Mouse (Mus musculus) neural tube, embryonic 11.5 days (tissue): Measurements from ENCODE around the gene Hnrnpul2. TPM values are rescaled to one million over a fixed set of nuclear protein-coding genes. Genes with fewer than 3 reads are reported as not detected.

Experiments
- ATAC-seq: fragments of 200-750 bp; cut with Nextera tagmentation; 2 replicates; pipeline ENCODE4 v1.8.0; 2017; ENCODE audit warnings: moderate number of reproducible peaks, mild to moderate bottlenecking, moderate TSS enrichment, moderate library complexity; ENCODE audit not compliant: insufficient read depth, low FRiP score, low TSS enrichment
- DNase-seq: peaks from one replicate; pipeline ENCODE4 v3.0.0-alpha.2; 2015; ENCODE audit warnings: low spot score
- H3K27ac ChIP-seq: fragments of 300-500 bp; sonication (generic); 2 replicates; pipeline ENCODE4 v1.5.1; 2014; ENCODE audit warnings: low read depth, mild to moderate bottlenecking, low read length
- H3K27me3 ChIP-seq: fragments of 300-500 bp; sonication (generic); 2 replicates; pipeline ENCODE4 v1.6.1; 2014; ENCODE audit warnings: mild to moderate bottlenecking, low read length, mixed read lengths; ENCODE audit not compliant: control insufficient read depth, insufficient read depth
- H3K36me3 ChIP-seq: fragments of 300-500 bp; sonication (generic); 2 replicates; pipeline ENCODE4 v1.6.1; 2014; ENCODE audit warnings: mild to moderate bottlenecking, low read length, moderate library complexity, mixed read lengths; ENCODE audit not compliant: control insufficient read depth, insufficient read depth
- H3K4me1 ChIP-seq: fragments of 300-500 bp; sonication (generic); 2 replicates; pipeline ENCODE4 v1.6.1; 2014; ENCODE audit warnings: low read length, mixed read lengths; ENCODE audit not compliant: control insufficient read depth, insufficient read depth
- H3K4me2 ChIP-seq: fragments of 300-500 bp; sonication (generic); 2 replicates; pipeline ENCODE4 v1.6.1; 2014; ENCODE audit warnings: low read depth, mild to moderate bottlenecking, moderate library complexity
- H3K4me3 ChIP-seq: fragments of 300-500 bp; sonication (generic); 2 replicates; pipeline ENCODE4 v1.5.1; 2014; ENCODE audit warnings: low read depth, low read length
- H3K9ac ChIP-seq: fragments of 300-500 bp; sonication (generic); 2 replicates; pipeline ENCODE4 v1.6.1; 2014; ENCODE audit warnings: mild to moderate bottlenecking, low read length
- H3K9me3 ChIP-seq: fragments of 300-500 bp; sonication (generic); 2 replicates; pipeline ENCODE4 v1.6.1; 2016; ENCODE audit warnings: low read length; ENCODE audit not compliant: control insufficient read depth
- WGBS: fragments of 180-500 bp; shearing (Covaris S2); extraction: QIAGEN DNeasy Blood & Tissue Kit; methylation state at CpG from one replicate; pipeline ENCODE4 v1.1.7; 2014; 5-methylcytosine and 5-hydroxymethylcytosine counted together
- polyA plus RNA-seq: library from polyadenylated mRNA; unstranded; fragments of >200 nt; fragmentation: Nextera tagmentation; extraction: Ambion mirVana; gene quantifications from 2 replicates; pipeline ENCODE4 v1.2.1, GENCODE M21; 2014

Gene Hnrnpul2
- 5.7 and 6.1 TPM in 2 replicates for polyA plus RNA-seq

DNA sequence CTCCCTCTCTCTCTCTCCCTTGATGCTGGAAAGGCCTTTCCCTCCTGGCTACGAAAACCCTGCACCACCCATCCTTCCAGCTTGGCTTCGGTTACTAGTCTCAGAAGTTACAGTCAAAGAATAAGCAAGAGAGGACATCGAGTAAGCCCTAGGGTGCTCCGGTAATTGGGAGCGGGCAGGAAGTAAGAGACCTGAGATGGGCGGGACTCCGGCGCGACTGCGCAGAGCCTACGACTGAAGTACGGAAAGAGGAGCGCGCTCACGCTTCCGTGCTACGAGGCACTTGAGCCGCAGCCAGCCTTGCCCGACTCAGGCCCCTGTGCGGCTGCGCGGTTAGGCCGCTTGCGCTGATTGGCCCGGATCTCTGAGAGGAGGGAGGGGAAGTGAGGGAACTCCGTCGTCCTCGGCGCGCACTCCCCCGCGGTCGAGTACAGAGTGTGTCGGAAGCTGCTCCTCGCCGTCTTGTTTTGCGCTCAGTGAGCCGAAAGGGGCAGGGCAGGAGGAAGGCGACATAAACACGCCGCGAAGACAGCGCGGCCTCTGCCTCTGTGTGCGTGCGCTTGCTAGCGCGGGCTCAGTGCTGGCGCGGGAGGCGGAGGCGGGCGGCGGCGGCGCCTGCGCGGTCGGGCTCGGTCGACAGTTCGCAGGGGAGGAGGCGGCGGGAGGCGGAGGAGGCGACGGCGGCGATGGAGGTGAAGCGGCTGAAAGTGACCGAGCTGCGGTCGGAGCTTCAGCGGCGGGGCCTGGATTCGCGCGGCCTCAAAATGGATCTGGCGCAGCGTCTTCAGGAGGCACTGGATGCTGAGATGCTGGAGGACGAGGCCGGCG, at the start of gene Hnrnpul2:
Hnrnpul2 (plus strand) TSS at position 415 of the 828 bp plus-strand sequence.
- ATAC-seq (peak; percentile 94), DNase-seq (peak; percentile 98)
- Histone ChIP-seq H3K27ac (peak within 1 kb of the TSS; percentile 98), H3K4me1 (peaks cover 30% of the 10 kb centered on the region), H3K4me3 (peak within 1 kb of the TSS; percentile 88), H3K36me3 (peaks cover 6% of the 10 kb centered on the region; the same call in 1 of the 2 replicates), H3K9me3 (no peaks in the 10 kb centered on the region), H3K27me3 (no peaks in the 10 kb centered on the region), H3K9ac (peak within 1 kb of the TSS; percentile 94), H3K4me2 (peak within 1 kb of the TSS; percentile 98)
- under 1% methylated on average over 77 of the region's 83 CpGs for WGBS

DNA sequence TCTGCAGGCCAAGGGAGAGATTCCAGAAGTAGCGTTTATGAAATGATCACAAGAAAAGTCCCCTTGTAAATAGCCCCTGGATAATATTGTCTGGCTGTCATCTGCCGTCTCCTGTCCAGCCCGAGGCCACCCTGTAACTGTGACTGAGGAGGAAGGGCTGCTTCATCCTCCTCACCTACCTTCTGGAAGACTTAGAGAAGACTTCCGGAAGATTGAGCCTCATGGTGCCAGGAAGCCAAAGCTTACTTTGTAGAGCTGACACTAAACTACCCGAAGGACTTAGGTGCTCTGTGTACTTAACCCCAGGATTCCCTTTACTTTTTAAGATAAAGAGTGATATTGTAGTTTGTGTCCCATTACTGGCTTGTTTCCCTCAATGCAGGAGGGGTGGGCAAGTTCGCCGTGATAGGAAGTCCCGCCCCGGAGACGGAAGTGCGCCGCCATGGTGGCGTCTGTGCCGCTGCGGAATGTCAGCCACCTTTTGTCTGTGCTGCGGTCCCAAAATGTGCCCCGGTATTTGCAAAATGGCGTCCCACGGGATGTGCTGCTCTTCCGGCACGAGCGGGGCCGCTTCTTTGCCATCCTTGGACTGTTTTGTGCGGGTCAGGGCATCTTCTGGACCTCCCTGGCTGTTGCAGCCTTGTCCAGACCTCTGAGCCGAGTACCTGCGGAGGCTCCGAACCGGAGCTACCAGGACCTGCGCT, 49.1 kb upstream of the Hnrnpul2 start, which contains the start of gene Tmem223:
Tmem223 (plus strand) TSS at position 430 of the 704 bp plus-strand sequence.
- peak within 1 kb of the TSS; percentile 78 for H3K27ac ChIP-seq
- no peaks in the 10 kb centered on the region for H3K9me3 ChIP-seq
- H3K4me1 ChIP-seq: peaks cover 15% of the 10 kb centered on the region
- WGBS: 21% methylated on average over 29 of the region's 29 CpGs
- peak; percentile 28; the same call in 1 of the 2 replicates for ATAC-seq
- H3K4me2 ChIP-seq: peak within 1 kb of the TSS; percentile 49
- peak within 1 kb of the TSS; percentile 83 for H3K4me3 ChIP-seq
- peaks cover 25% of the 10 kb centered on the region for H3K36me3 ChIP-seq
- H3K9ac ChIP-seq: peak within 1 kb of the TSS; percentile 94
- DNase-seq: peak; percentile 84
- H3K27me3 ChIP-seq: no peaks in the 10 kb centered on the region

DNA sequence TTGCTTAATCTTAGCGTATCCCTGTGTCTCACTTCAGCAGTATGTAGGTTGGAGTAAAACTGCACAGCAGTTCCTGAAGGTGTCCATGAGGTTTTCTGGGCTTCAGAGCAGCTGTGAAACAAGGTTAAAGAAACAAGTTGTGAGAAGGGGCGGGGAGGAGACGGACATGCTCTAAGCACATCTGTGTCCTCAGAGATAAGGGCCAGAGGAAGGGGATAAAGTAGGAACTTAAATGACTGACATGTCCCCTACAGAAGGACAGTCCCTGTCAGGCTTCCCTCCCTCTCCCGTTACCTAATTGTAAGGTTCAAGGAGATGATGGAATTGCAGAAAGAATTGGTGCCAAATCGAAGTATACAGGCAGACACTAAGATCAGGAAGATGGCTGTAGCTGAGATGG, 46.8 kb upstream of the Hnrnpul2 start:
- H3K4me3 ChIP-seq: peak overlapping the region; percentile 74
- no peaks in the 10 kb centered on the region for H3K9me3 ChIP-seq
- H3K27ac ChIP-seq: no peak overlapping the region
- H3K4me1 ChIP-seq: peaks cover 15% of the 10 kb centered on the region
- 82% methylated on average over 5 of the region's 5 CpGs for whole genome bisulfite sequencing
- no peak overlapping the region for H3K9ac ChIP-seq
- peak overlapping the region; percentile 99 for H3K4me2 ChIP-seq
- no peaks in the 10 kb centered on the region for H3K27me3 ChIP-seq
- DNase-seq (no peak), ATAC-seq (no peak)
- H3K36me3 ChIP-seq: peaks cover 10% of the 10 kb centered on the region

DNA sequence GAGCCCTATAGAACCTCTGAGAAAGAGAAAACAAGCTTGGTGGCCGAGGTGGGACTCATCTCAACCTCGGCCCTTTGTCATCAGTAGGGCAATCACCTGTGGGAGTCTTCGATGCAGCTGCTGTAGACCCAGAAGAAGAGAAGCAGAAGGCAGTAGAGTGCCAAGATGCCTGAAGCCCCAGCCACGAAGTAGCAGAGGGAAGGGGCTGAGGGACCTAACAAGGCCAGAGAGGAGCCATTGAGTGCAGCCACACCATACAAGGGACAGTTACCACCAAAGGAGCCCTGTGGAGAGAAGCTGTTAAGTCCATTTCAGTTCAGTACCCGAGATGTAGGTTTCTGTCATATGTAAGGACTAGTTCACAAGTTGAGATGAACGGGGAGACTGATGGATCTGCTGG, 46.4 kb upstream of the Hnrnpul2 start:
- DNase-seq: no peak
- no peak overlapping the region for H3K27ac ChIP-seq

DNA sequence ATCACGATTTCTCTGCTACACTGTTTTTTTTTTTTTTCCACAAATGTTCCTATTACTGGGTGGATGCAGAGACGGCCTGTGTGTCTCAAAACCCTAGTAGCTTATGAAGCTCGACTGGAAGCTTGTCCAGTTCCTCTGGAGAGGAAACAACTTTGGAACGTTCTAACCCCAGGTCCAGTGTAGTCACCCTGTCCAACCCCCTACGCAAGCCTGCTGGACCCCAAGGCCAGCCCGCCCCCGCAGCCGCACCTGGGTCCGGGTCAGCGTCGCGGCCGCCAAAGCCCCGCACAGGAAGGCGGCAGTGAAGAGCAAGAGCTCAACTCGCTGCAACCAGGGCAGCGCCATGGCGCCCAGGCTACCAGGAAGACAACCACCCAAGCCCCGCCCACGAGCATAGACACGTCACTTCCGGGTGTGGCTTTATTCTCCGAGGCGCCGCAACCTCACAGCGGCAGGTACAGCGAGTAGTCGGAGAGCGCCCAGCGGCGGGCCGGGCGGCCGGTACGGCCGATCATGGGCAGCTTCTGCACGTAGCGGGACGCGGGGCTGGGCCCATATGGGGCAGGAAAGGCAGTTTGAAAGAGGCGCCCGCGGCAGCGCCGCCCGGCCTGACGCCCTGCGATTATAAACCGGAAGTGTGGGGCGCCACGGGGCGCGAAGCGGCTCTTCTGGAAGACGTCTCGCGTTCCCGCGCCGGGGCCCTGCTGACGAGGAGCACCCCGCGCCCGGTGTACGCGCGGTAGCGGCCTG, 45.5 kb upstream of the Hnrnpul2 start, which contains the start of gene Tmem179b:
Tmem179b (minus strand) TSS at position 382 of the 750 bp plus-strand sequence.
- Histone ChIP-seq H3K9me3 (no peaks in the 10 kb centered on the region), H3K4me1 (peaks cover 15% of the 10 kb centered on the region), H3K4me3 (peak within 1 kb of the TSS; percentile 74), H3K36me3 (peaks cover 8% of the 10 kb centered on the region), H3K4me2 (peak within 1 kb of the TSS; percentile 99), H3K9ac (peak within 1 kb of the TSS; percentile 90), H3K27ac (peak within 1 kb of the TSS; percentile 98), H3K27me3 (no peaks in the 10 kb centered on the region)
- under 1% methylated on average over 68 of the region's 68 CpGs for WGBS
- ATAC-seq (peak; percentile 95), DNase-seq (peak; percentile 96)

More for the DNA sequence above, 46.4 kb upstream of the Hnrnpul2 start:
- no peak for ATAC-seq
- Histone ChIP-seq H3K27me3 (no peaks in the 10 kb centered on the region), H3K4me3 (peak overlapping the region; percentile 74), H3K36me3 (peaks cover 10% of the 10 kb centered on the region), H3K9me3 (no peaks in the 10 kb centered on the region), H3K9ac (no peak overlapping the region), H3K4me1 (peaks cover 15% of the 10 kb centered on the region), H3K4me2 (peak overlapping the region; percentile 99)
- 56% methylated on average over 6 of the region's 6 CpGs for whole genome bisulfite sequencing

DNA sequence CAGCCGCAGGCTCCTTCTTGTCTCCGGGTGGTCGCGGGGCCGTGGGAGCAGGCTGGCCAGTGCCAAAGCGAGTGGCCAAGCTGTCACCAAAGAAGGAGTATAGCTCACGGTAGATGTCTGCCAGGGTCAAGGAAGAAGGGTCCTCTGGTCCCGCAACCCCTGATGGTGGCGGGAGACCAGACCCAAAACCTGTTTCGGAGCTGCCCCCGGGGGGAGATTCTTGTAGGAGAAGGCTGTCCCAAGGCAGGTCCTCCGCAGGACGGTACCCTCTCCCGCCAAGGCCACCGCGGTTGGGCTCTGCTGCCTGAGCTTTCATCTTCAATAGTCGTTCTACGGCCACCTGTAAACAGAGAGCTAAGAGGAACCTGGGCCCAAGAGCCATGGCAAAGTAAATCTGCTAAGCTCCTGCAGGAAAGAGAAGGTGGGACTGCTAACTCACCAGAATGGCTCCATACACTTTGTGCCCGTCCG, 44.8 kb upstream of the Hnrnpul2 start:
- WGBS: 6% methylated on average over 20 of the region's 20 CpGs
- peaks cover 15% of the 10 kb centered on the region for H3K4me1 ChIP-seq
- ATAC-seq (peak; percentile 51), DNase-seq (no peak)
- no peaks in the 10 kb centered on the region for H3K27me3 ChIP-seq
- peak overlapping the region; percentile 90 for H3K9ac ChIP-seq
- H3K9me3 ChIP-seq: no peaks in the 10 kb centered on the region
- peak overlapping the region; percentile 74 for H3K4me3 ChIP-seq
- H3K27ac ChIP-seq: peak overlapping the region; percentile 98
- H3K4me2 ChIP-seq: peak overlapping the region; percentile 99
- H3K36me3 ChIP-seq: peaks cover 8% of the 10 kb centered on the region

DNA sequence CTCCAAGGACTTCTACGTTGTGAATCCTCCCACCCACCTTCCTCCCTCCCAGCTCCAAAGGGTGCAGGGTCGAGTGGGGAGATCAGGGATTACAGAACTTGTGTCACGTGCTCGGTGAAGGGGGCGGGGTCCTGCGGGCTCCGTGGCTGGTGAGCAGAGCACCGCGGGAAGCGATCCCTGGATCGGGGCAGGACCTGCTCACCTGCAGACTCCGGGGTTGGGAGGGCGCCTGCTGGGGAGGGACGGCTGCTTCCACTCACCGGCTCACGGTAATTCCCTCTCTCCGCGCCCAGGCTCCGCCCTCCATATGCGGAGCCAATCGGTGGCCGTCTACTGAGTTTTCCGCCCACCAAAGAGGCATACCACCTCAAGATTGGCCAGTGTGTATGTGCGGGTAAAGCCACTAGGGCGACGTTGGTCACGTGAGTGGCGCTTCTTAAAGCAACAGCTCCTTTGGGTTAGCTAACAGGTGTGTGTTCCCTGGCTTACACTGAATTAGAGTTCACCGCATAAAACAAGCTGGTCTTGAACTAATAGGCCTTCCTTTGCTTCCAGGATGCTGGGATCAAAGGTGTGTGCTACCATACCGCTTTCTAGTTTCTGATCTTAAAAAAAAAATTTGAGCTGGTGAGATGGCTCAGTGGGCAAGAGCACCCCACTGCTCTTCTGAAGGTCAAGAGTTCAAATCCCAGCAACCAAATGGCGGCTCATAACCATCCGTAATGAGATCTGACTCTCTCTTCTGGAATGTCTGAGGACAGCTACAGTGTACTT, 33.6 kb upstream of the Hnrnpul2 start, which contains the start of gene Taf6l:
Taf6l (minus strand) TSS at position 410 of the 774 bp plus-strand sequence.
- peak; percentile 100 for ATAC-seq

More for the DNA sequence above, 33.6 kb upstream of the Hnrnpul2 start, which contains the start of gene Taf6l:
- Histone ChIP-seq H3K4me2 (peak within 1 kb of the TSS; percentile 73), H3K27ac (no peak within 1 kb of the TSS; the same call in 1 of the 2 replicates), H3K4me3 (peak within 1 kb of the TSS; percentile 84), H3K9ac (peak within 1 kb of the TSS; percentile 73), H3K9me3 (no peaks in the 10 kb centered on the region), H3K36me3 (peaks cover 9% of the 10 kb centered on the region), H3K4me1 (peaks cover 5% of the 10 kb centered on the region; the same call in 1 of the 2 replicates), H3K27me3 (no peaks in the 10 kb centered on the region)
- DNase-seq: peak; percentile 91
- WGBS: under 1% methylated on average over 32 of the region's 32 CpGs
